Comparison of ENCODE assay signal across 8 mouse cellular contexts in genomic region chr7:79309247-79310190, GRCm38 (mm10). TPM values are rescaled to one million over a fixed set of nuclear protein-coding genes. Genes with fewer than 3 reads are reported as not detected.
DNase-seq lines count a peak whose midpoint lies in the region; ATAC-seq lines count a peak whose summit lies in the region.

No protein-coding gene starts in this region.

- H3K36me3 ChIP-seq in heart, embryonic 14.5 days (ENCODE audit: control insufficient read depth, insufficient read depth, low read length), result no peaks in the 10 kb centered on the region
- no peaks in the 10 kb centered on the region for H3K36me3 ChIP-seq in limb, embryonic 11.5 days (ENCODE audit: control insufficient read depth, insufficient read depth, low read length)
- H3K36me3 ChIP-seq in neural tube, embryonic 13.5 days, result no peaks in the 10 kb centered on the region

- peaks cover 15 to 29% of the 10 kb centered on the region in 2 experiments for H3K4me1 ChIP-seq in heart, embryonic 14.5 days (ENCODE audit: control insufficient read depth in 2 of 2, insufficient read depth in 2 of 2, low read length in 2 of 2)
- H3K4me1 ChIP-seq in limb, embryonic 11.5 days (ENCODE audit: control insufficient read depth, insufficient read depth, low read length), result peaks cover 24% of the 10 kb centered on the region
- peaks cover 71% of the 10 kb centered on the region for H3K4me1 ChIP-seq in neural tube, embryonic 13.5 days (replicated peaks)

- no peak overlapping the region for H3K27ac ChIP-seq in heart, embryonic 14.5 days (replicated peaks in 1 of 2; ENCODE audit: control insufficient read depth in 1 of 2, insufficient read depth in 1 of 2, low read depth in 2 of 2, low read length in 2 of 2)
- H3K27ac ChIP-seq in limb, embryonic 11.5 days (replicated peaks; ENCODE audit: low read depth, low read length), result no peak overlapping the region
- H3K27ac ChIP-seq in neural tube, embryonic 13.5 days (replicated peaks), result peak overlapping the region; percentile 76

- H3K9me3 ChIP-seq in heart, embryonic 14.5 days (ENCODE audit: control insufficient read depth, low read length), result no peaks in the 10 kb centered on the region
- H3K9me3 ChIP-seq in limb, embryonic 11.5 days (ENCODE audit: control insufficient read depth, low read length), result no peaks in the 10 kb centered on the region
- no peaks in the 10 kb centered on the region for H3K9me3 ChIP-seq in neural tube, embryonic 13.5 days

- H3K4me3 ChIP-seq in heart, embryonic 14.5 days (ENCODE audit: control insufficient read depth in 1 of 2, insufficient read depth in 1 of 2, low read depth in 1 of 2, low read length in 2 of 2), result no peak overlapping the region
- H3K4me3 ChIP-seq in limb, embryonic 11.5 days (ENCODE audit: low read depth, low read length), result no peak overlapping the region
- no peak overlapping the region for H3K4me3 ChIP-seq in neural tube, embryonic 13.5 days

- DNase-seq in cerebellum, postnatal 4 days (ENCODE audit: low spot score in 2 of 2), result no peak
- DNase-seq in Muller cell, postnatal 12 days (ENCODE audit: inconsistent ontology term), result peak; percentile 63
- DNase-seq in limb, embryonic 11.5 days (ENCODE audit: low spot score), result peak; percentile 32
- DNase-seq in left cerebral cortex, adult 9 months (ENCODE audit: low spot score in 2 of 2), result no peak

- ATAC-seq in cerebellum, adult (ENCODE audit: insufficient number of reproducible peaks, low FRiP score, low TSS enrichment), result 0 out of 2 replicates have a peak, but pooled peaks have one; percentile 53
- ATAC-seq in heart, embryonic 14.5 days (ENCODE audit: insufficient number of reproducible peaks, insufficient read depth, low FRiP score, low read depth), result peak; percentile 43; the same call in 1 of the 2 replicates
- ATAC-seq in limb, embryonic 11.5 days (ENCODE audit: insufficient number of reproducible peaks, low FRiP score, low TSS enrichment, low read depth), result no peak
- no peak for ATAC-seq in neural tube, embryonic 13.5 days (ENCODE audit: low read depth)
- no peak for ATAC-seq in megakaryocyte, adult 5-6 weeks (ENCODE audit: poor library complexity, severe bottlenecking)

- H3K4me2 ChIP-seq in heart, embryonic 14.5 days (ENCODE audit: low read length), result no peak overlapping the region
- no peak overlapping the region for H3K4me2 ChIP-seq in limb, embryonic 11.5 days (ENCODE audit: low read depth, severe bottlenecking)
- H3K4me2 ChIP-seq in neural tube, embryonic 13.5 days, result no peak overlapping the region

- H3K9ac ChIP-seq in heart, embryonic 14.5 days (ENCODE audit: low read length), result no peak overlapping the region
- H3K9ac ChIP-seq in limb, embryonic 11.5 days (ENCODE audit: low read length), result no peak overlapping the region
- H3K9ac ChIP-seq in neural tube, embryonic 13.5 days, result no peak overlapping the region; the same call in 1 of the 2 replicates

- no peaks in the 10 kb centered on the region for H3K27me3 ChIP-seq in heart, embryonic 14.5 days (ENCODE audit: control insufficient read depth, insufficient read depth, low read length)
- no peaks in the 10 kb centered on the region for H3K27me3 ChIP-seq in limb, embryonic 11.5 days (ENCODE audit: control insufficient read depth, insufficient read depth, low read length)
- no peaks in the 10 kb centered on the region for H3K27me3 ChIP-seq in neural tube, embryonic 13.5 days

- WGBS in heart, embryonic 14.5 days, result 41% methylated on average over 19 of the region's 19 CpGs
- 64% methylated on average over 19 of the region's 19 CpGs for WGBS in limb, embryonic 11.5 days
- 49% methylated on average over 19 of the region's 19 CpGs for WGBS in neural tube, embryonic 13.5 days

RNA-seq across cellular contexts. Expression of gene Abhd2, which starts 36.5 kb away (rescaled TPM):
- 4.2 and 5.0 TPM in 2 replicates for polyA plus RNA-seq in heart, embryonic 14.5 days (2014; fragmentation: Nextera tagmentation; extraction: Ambion mirVana)
- polyA plus RNA-seq in limb, embryonic 11.5 days (2014; fragmentation: Nextera tagmentation; extraction: Ambion mirVana), result 8.8 and 9.8 TPM in 2 replicates
- 15.7 and 16.7 TPM in 2 replicates for polyA plus RNA-seq in neural tube, embryonic 13.5 days (2015; fragmentation: Nextera tagmentation; extraction: Ambion mirVana)
- total RNA-seq in megakaryocyte, adult 5-6 weeks (2015), result 41.5 and 45.2 TPM in 2 replicates
- total RNA-seq in megakaryocyte, adult 5-6 weeks (2017), result 26.3 and 28.5 TPM in 2 replicates

Comparison
In these comparisons a context has a peak if more than half of its experiments do, and no peak if none do; other contexts are left out.
1. ATAC-seq: peak in cerebellum, adult (single experiment) and heart, embryonic 14.5 days (single experiment); none in limb, embryonic 11.5 days (single experiment), neural tube, embryonic 13.5 days (single experiment) and megakaryocyte, adult 5-6 weeks (single experiment).
2. DNase-seq: peak in Muller cell, postnatal 12 days (single experiment) and limb, embryonic 11.5 days (single experiment); none in cerebellum, postnatal 4 days (0 of 2) and left cerebral cortex, adult 9 months (0 of 2).